Mouse (Mus musculus) retina, adult 2 months (tissue): ENCODE data around the gene Arpc5.

Experiments used
- DNase-seq: peaks from one replicate; pipeline ENCODE4 v3.0.0-alpha.2; 2012; ENCODE audit warnings: low read depth, low spot score

The Arpc5 gene

DNA sequence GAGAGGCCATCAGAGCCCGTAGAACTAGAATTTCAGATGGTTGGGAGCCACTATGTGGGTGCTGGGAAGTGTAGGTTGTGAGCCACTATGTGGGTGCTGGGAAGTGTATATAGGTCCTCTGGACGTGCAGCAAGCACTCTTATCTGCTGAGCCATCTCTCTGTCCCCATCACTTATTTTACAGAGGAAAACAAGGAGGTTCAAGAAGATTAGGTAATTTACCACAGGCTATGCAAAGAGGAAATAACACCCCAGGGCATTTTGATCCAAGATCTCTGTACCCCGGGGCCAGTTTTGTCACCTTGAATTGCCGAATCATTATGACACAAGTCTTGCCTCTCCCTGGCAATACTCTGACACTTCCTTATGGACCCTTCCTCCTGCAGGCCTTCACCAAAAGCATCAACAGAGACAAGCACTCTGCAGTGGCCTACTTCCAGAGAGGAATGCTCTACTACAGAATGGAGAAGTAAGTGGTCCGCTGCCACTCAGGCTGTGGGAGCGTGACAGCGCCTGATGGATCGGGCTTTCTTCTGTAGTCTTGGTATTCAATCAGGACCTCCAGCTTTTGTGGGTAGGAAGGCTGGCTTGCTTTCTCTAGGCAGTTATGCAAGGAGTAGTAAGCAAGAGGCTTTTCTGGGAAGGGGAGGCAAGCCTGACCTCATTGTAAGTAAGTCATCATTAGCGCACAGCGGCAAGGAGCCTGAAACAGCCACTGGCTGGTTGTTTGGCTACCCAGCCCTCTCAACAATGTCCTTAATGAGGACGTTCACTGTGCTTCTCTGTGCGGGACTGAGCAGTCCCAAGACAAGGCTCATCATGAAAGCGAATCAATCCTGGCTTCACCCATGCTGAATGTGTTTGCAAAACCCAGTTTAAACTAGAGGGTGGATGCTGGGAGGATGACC lies 44.4 kb downstream of the Arpc5 start:
- DNase-seq: no peak

DNA sequence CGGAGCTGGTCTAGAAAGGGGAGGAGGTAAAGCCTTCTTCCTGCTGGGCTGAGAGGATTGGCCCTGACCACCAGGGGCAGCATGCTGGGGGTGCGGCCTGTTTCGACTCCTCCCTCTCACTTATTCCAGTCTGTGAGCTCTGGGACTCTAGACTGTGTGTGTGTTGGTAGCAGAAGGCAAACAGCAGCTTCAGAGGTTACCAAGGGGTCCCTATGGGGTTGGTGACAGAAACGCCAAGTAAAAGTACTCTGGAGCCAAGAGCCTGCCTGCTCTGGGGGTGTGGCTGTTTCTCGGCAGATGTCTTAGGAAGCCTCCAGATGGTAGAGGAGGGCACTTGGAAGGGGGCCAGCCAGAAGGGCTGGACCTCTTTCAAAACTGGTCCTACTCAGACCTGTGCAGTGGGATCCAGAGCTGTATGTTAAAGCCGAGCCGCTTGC lies 48.9 kb downstream of the Arpc5 start:
- DNase-seq: no peak

- no peak for DNase-seq
Measured at GRCm38 (mm10) chr1:152817027-152817769, 50.9 kb downstream of the Arpc5 start.

DNA sequence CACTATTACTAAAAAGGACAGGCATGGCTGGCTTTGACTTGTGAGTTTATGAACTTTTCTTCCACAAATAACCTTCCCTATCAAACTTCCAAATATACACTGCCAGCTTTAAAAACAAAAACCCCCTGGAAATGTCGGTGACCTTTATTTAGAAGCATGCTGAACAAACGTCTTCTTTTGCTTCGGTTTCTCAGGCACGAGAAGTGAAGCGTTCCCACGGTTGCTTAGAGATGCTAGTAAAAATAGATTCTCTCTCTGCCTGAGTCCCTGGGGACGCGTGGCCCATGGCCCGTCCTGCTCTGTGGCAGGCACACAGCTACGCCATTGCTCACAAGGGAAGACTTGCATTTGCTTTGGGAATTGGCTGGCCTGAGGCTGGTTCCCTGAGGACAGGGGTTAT lies 51.5 kb downstream of the Arpc5 start:
- DNase-seq: no peak

DNA sequence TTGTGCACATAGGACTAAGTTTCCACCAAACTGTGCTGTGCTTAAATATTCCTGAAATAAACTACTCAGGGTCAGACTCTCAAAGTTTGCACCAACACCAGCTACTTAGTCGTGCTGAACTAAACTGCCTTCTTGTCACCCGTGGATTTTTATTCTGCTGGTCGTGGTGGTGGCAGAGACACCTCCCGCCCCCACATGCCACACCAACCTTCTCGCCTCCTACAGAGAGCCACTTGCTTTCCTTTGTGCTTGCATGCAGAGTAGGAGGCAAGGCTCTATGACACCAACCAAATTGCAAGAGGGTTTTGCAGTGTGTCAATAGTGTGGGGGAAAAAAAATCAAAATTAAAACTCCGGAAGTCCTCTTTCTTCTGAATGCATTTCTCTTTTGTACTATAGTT lies 53.2 kb downstream of the Arpc5 start:
- no peak for DNase-seq

DNA sequence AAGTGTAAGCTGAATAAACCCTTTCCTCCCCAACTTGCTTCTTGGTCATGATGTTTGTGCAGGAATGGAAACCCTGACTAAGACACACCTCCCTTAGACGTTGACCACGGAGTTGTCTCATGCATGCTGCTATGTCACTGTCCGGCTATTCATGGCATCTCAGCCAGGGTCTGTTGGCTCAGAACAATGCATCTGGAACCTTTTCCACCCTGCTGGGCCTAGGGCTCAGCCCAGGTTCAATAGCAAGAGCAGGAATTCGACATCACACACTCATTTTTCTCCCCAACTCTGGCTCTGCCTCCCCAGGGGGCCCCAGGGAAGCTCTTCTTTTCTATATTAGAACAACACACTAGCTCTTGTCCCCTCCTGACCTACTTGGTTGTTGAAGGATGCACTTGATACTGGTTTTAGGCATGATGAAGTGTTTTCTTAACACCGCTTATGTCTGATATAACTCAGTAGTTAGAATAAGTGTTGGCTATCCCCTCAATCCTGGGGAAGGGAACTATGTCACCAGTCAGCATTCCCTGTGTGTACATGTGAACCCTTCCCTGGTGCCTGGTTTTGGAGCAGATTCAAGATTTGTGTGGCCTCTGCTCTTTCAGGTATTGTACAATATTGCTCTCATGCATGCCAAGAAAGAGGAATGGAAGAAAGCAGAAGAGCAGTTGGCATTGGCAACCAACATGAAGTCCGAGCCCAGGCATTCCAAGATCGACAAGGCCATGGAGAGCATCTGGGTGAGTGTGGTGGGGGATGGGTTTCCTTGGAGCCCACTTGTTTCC lies 54.8 kb downstream of the Arpc5 start:
- no peak for DNase-seq

DNA sequence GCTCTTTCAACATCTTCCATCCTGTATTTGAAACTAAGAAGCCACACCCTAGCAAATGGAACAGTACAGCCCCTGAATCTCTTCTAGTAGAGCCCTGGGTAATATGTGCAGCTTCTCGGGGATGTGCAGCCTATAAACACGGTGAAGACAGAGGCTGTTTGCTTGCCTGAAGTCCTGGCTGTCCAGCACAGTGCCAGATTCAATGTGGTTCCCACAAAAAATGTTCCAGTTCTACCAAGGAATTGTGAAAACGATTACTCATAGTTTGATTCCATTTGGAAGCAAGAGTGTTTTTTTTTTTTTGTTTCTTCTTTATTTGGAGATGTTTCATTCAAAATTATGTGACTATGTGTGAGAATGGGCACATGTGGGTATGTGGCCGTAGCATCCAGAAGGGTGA lies 55.4 kb downstream of the Arpc5 start:
- DNase-seq: no peak

- DNase-seq: no peak
Measured at GRCm38 (mm10) chr1:152824206-152824605, 57.9 kb downstream of the Arpc5 start.
